Mouse (Mus musculus): Measurements from ENCODE around the gene Tle3.

- TF ChIP-seq CTCF (conservative IDR thresholded peaks at IDR 0.05; ENCODE audit: low read length) = no peak
- TF ChIP-seq NANOG (IDR thresholded peaks at IDR 0.05; ENCODE audit: borderline replicate concordance, low read length) = no peak
These were observed 64.6 kb downstream of the Tle3 start for GRCm38 (mm10) chr9:61436761-61437160.
